Mouse (Mus musculus): ENCODE results near the gene Zfp788.
"Not testable (repeated sequence)": the region's sequence is repeated elsewhere in the genome, so short reads cannot be mapped to it uniquely, and the experiment has no call there.

Gene Zfp788

DNA sequence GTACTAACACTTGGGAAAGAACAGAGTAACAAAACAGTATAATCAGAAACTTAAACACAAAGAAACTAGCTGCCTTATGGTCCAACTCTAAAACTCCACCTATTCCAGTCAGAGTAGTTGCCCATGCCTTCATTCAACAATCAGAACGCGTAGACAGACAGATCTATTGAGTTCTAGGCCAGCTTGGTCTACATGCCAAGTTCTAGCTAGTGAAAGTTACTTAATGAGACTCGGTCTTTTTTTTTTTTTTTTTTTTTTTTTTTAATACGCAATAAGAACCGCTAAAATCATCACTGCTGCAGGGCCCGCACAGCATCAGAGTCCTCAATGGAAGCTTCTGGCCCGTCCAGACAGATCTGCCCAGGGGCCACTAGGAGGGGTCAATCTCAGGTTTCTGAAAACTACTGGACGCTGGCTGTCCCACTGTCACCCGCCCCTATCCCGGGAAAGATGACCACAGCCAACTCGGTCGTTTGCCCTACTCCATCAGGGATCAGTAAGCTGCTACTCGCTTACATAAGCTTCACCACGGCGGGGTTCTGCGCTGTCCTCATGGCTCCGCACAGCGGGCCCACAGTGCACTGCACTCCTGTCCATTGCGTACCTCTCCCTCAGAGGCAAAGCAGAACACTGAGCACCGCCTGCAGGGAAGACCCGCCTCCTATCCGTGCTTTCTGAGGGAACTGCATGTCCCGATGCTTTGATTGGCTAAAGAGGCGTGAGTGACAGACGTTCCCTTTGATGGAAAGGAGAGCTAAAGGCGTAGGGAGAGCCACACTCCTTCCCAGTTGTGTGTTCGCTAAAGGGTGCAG, at the start of gene Zfp788:
Gene Zfp788, plus strand, starts transcription at position 795 of the 812 bp plus-strand sequence.
- DNase-seq (ENCODE audit: low read depth, low spot score) = peak; percentile 98

DNA sequence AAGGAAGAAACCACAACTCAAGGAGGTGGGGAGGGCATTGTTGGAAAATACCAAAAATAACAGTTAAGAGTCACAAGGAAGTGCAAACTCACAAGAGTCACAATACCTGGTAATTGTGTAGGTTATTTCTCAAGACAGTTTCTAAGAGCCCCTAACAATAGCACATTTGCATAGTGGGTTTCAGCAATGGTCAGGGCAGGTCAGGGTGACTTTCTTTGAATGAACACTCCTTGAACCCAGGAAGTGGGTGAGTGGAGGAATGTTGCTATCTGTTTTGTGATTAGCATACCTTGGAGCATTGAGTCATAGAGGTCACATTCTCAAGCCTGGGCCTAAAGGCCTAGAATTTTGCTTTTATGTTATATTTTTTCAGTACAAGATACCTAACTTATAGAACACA, 45.2 kb upstream of the Zfp788 start:
- peak; percentile 73 for DNase-seq (ENCODE audit: low read depth, low spot score)

DNA sequence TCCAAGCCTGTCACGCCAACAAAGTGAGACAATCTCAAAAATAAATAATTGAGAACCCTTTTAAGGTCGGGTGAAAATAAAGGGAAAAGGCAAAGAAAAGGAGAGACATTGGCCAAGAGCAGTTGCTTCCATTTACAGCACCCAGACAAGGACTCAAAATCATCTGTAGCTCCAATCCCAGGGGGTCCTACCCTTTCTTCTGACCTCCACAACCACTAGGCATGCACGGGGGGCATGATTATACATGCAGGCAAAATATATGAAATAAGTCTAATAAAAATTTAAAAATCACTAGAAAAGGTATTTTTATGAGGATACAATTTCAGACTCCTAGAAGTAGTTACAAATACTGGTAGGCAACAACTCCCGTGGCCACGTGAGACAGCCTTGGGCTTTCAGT, 34.4 kb upstream of the Zfp788 start:
- DNase-seq (ENCODE audit: low read depth, low spot score) = no peak

DNA sequence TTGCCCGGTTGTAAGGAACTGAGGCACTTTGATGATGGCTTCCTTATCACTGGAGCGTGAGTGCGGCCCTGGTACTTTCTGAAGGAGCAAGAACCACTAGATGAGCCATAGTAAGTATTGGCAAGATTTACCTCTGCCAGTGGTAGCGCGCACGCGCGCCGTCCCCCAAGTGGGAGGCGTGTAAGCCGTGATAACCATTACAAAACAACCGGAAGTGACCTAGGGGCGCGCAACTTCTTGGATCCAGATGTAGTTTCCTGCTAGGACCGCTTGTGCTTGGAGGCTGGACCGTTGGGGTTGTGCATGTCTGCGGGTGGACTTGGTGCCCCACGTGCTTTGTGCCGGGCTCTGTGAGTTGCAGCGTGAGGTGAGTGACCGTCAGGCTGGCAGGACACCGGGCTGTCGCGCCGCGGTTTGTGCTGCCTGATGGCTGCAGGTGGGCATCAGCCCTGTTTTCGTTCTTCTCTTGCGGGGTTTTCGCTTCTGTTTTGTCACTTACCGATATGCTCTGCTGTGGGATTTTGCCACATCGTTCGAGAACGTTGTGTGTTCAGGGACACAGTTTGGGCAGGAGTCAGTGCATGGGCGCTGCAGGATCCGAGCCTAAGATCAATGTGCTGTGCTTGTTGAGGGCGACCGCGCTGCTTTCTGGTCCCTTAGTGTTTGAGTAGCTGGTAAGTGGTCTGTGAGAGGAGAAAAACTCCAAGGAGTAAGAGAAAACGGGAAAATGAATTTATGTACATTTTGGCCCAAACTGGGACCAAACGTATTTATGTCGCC, 33.8 kb upstream of the Zfp788 start, which contains the start of gene 2610021A01Rik:
Gene 2610021A01Rik, plus strand, starts transcription at position 197 of the 780 bp plus-strand sequence.
- peak; percentile 96 for DNase-seq (ENCODE audit: low read depth, low spot score)

DNA sequence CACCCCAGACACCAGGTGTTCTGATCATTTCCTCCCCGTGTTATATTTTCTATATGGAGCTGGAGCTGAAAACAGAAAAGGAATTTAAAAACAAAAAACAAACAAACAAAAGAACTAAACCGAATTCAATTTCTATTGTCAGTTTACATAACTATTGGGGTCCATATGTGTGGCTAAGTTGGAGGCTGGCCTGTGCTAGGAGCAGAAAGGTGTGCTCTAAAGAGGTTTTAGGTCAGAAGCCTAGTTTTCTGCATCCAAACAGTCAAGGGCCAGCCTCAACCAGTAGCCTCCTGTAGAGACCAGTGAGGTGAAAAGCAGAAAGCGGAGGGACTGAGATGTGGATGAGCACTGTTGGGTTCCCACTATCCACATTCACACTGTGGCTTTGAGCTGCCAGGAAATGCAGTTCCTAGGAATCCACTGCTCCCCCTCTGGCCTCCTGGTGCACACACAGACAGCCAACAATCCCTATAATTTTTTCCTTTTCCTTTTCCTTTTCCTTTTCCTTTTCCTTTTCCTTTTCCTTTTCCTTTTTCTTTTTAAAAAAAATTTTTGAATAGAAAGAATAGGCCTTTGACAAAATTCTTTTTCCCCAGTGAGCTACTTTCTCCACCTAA, 33.0 kb upstream of the Zfp788 start:
- DNase-seq (ENCODE audit: low read depth, low spot score) = peak; percentile 58

DNA sequence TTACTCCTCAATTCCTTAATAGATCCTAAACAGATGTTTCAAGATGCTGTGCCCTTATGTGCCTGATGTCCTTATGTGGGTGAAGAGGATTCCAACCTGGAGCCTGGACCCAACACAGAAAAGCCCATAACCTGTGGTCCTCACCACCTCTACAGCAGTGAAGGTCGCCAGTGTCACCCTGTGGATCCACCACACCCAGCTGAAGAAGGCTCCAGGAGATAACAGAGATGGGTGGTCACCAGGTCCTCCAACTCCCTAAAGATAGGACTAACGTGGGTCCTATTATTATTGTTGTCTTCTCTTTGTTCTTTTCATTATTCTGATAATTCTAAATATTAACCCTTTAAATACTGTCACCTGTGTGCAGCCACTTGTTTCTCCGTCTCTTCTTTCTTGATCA, 21.3 kb upstream of the Zfp788 start:
- DNase-seq (ENCODE audit: low read depth, low spot score) = no peak

DNA sequence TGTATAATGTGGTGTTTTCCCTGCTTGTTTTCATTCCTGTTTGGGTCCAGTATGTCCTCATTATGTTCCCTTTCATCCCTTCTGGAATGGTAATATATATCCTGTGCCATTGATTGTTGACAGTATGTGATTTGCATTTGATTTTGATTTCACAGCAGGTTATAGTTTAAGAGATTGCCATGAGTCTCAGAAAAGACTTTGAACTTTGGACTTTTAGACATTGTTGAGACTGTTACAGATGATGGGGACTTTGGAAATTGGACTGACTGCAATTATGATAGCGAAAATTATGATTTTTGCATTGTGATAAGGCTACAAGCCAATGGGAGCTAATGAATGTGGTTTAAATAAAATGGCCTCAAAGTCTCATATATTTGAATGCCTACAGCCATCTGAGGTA, 16.8 kb upstream of the Zfp788 start:
- not testable (repeated sequence) for DNase-seq (ENCODE audit: low read depth, low spot score)

DNA sequence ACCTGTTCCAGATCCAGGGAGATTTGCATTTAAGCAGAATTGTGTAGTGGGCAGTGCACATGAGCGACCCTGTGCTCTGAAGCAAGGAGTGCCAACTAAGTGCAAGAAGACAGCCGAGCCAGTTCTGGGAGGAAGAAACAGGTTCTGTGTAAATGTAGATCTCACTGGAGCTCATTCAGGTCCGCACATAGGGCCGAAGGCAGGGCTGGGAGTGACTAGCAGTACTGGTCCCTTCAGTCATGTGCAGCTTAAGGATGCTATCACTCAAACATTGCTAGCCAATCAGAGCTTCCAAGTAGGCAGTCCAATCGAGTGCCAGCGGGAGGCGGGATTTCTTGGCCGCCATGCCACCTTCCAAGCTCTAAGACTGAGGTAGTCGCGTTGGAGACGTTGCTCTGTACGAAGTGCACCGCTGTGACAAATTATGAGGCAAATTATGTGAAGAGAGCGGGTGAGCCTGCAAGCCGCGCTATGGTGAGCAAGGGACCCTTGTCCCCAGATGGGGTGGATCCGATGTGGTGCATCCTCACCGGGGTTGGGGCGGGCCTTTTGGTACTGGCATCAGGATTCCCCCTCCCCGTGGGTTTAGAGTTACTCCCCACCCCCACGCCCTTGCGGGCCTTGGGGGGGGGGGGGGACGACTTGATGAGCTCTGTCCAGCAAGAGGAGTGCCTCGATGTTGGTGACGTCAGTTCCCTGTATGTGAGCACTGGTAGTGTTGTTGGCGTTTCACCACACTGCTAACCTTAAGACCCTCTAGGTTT, 400 bp downstream of the Zfp788 start:
- DNase-seq (ENCODE audit: low read depth, low spot score) = peak; percentile 96

DNA sequence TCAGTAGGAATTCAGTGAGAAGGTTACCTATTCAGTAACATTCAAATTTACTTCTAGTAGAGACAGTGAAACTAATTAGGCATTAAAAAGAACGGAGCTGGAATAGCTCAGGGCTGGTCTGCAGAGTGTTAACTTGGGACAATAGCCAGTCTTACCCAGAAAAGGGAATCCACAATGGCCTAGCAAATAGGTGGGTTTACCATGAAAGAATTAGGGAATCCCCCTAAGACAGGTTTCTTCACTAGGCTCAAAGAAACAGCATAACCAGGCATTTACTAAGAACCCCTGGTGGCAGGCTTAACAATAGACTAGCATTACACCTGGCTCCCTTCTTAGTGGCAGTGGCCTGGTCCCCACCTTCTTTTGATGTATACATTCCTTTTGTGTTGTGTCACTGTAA, 41.3 kb downstream of the Zfp788 start:
- DNase-seq (ENCODE audit: low read depth, low spot score) = peak; percentile 76
